Mouse (Mus musculus): ENCODE measurements at regions not wholly inside any gene's neighbourhood (a gene's known extent, or its start where the extent isn't known, plus 50 kb on each side); places are given as distances from the start of the nearest gene placed in this dataset.

- TF ChIP-seq CTCF (IDR thresholded peaks at IDR 0.05; ENCODE audit: low read depth) (no peak), EP300 (IDR thresholded peaks at IDR 0.05; ENCODE audit: low read depth) (no peak)
- H3K27me3 ChIP-seq (ENCODE audit: control insufficient read depth, insufficient read depth, low read length) = no peaks in the 10 kb centered on the region
- H3K4me3 ChIP-seq (ENCODE audit: low read depth, low read length) = no peak overlapping the region
- H3K4me2 ChIP-seq (ENCODE audit: low read depth, low read length) = no peak overlapping the region
- DNase-seq (ENCODE audit: low spot score) (no peak), ATAC-seq (ENCODE audit: insufficient read depth, low read depth) (no peak)
- H3K9ac ChIP-seq (replicated peaks; ENCODE audit: low read depth, low read length) = no peak overlapping the region
- H3K4me1 ChIP-seq (ENCODE audit: control insufficient read depth, insufficient read depth) = 0 out of 2 replicates have a peak, but pooled peaks cover 8% of the 10 kb centered on the region
- WGBS = 64% methylated on average over 4 of the region's 4 CpGs
- H3K9me3 ChIP-seq (replicated peaks; ENCODE audit: control insufficient read depth, low read length) = 0 out of 2 replicates have a peak, but pooled peaks cover 4% of the 10 kb centered on the region
- H3K27ac ChIP-seq (ENCODE audit: low read depth) = no peak overlapping the region
- H3K36me3 ChIP-seq (replicated peaks; ENCODE audit: control insufficient read depth, insufficient read depth, low read length) = no peaks in the 10 kb centered on the region
Measured at GRCm38 (mm10) chr10:43721356-43721755, 143.3 kb downstream of the Cd24a start.

GRCm38 (mm10) chr10:43722164-43722563 is 144.1 kb downstream of the Cd24a start:
- Histone ChIP-seq H3K4me1 (ENCODE audit: control insufficient read depth, insufficient read depth) (0 out of 2 replicates have a peak, but pooled peaks cover 8% of the 10 kb centered on the region), H3K27ac (ENCODE audit: low read depth) (no peak overlapping the region), H3K27me3 (ENCODE audit: control insufficient read depth, insufficient read depth, low read length) (no peaks in the 10 kb centered on the region), H3K4me3 (ENCODE audit: low read depth, low read length) (no peak overlapping the region), H3K36me3 (replicated peaks; ENCODE audit: control insufficient read depth, insufficient read depth, low read length) (no peaks in the 10 kb centered on the region), H3K9ac (replicated peaks; ENCODE audit: low read depth, low read length) (no peak overlapping the region), H3K9me3 (replicated peaks; ENCODE audit: control insufficient read depth, low read length) (0 out of 2 replicates have a peak, but pooled peaks cover 4% of the 10 kb centered on the region), H3K4me2 (ENCODE audit: low read depth, low read length) (peak overlapping the region; percentile 68; the same call in 1 of the 2 replicates)
- no peak for ATAC-seq (ENCODE audit: insufficient read depth, low read depth)
- no peak for TF ChIP-seq CTCF (IDR thresholded peaks at IDR 0.05; ENCODE audit: low read depth)
- no peak for TF ChIP-seq EP300 (IDR thresholded peaks at IDR 0.05; ENCODE audit: low read depth)
- WGBS = 14% methylated on average over 3 of the region's 3 CpGs
- no peak for DNase-seq (ENCODE audit: low spot score)

- H3K27me3 ChIP-seq (ENCODE audit: control insufficient read depth, insufficient read depth, low read length) = no peaks in the 10 kb centered on the region
- H3K4me1 ChIP-seq (ENCODE audit: control insufficient read depth, insufficient read depth) = 0 out of 2 replicates have a peak, but pooled peaks cover 8% of the 10 kb centered on the region
- H3K9me3 ChIP-seq (replicated peaks; ENCODE audit: control insufficient read depth, low read length) = no peaks in the 10 kb centered on the region
- no peaks in the 10 kb centered on the region for H3K36me3 ChIP-seq (replicated peaks; ENCODE audit: control insufficient read depth, insufficient read depth, low read length)
- peak overlapping the region; percentile 41 for H3K4me3 ChIP-seq (ENCODE audit: low read depth, low read length)
- no peak overlapping the region for H3K27ac ChIP-seq (ENCODE audit: low read depth)
- ATAC-seq (ENCODE audit: insufficient read depth, low read depth) = peak; percentile 20; the same call in 1 of the 2 replicates
- TF ChIP-seq EP300 (IDR thresholded peaks at IDR 0.05; ENCODE audit: low read depth) = no peak
- no peak for TF ChIP-seq CTCF (IDR thresholded peaks at IDR 0.05; ENCODE audit: low read depth)
- DNase-seq (ENCODE audit: low spot score) = no peak
- 15% methylated on average over 23 of the region's 23 CpGs for WGBS
- peak overlapping the region; percentile 43 for H3K9ac ChIP-seq (replicated peaks; ENCODE audit: low read depth, low read length)
- peak overlapping the region; percentile 68 for H3K4me2 ChIP-seq (ENCODE audit: low read depth, low read length)
Measured at GRCm38 (mm10) chr10:43722711-43723614, 144.9 kb downstream of the Cd24a start.

- ATAC-seq (ENCODE audit: insufficient read depth, low read depth) = no peak
- peak overlapping the region; percentile 43 for H3K9ac ChIP-seq (replicated peaks; ENCODE audit: low read depth, low read length)
- no peaks in the 10 kb centered on the region for H3K36me3 ChIP-seq (replicated peaks; ENCODE audit: control insufficient read depth, insufficient read depth, low read length)
- peak overlapping the region; percentile 41 for H3K4me3 ChIP-seq (ENCODE audit: low read depth, low read length)
- H3K27ac ChIP-seq (ENCODE audit: low read depth) = no peak overlapping the region
- 0 out of 2 replicates have a peak, but pooled peaks cover 8% of the 10 kb centered on the region for H3K4me1 ChIP-seq (ENCODE audit: control insufficient read depth, insufficient read depth)
- H3K4me2 ChIP-seq (ENCODE audit: low read depth, low read length) = peak overlapping the region; percentile 68
- H3K27me3 ChIP-seq (ENCODE audit: control insufficient read depth, insufficient read depth, low read length) = no peaks in the 10 kb centered on the region
- WGBS = 5% methylated on average over 12 of the region's 12 CpGs
- no peak for TF ChIP-seq EP300 (IDR thresholded peaks at IDR 0.05; ENCODE audit: low read depth)
- no peak for TF ChIP-seq CTCF (IDR thresholded peaks at IDR 0.05; ENCODE audit: low read depth)
- H3K9me3 ChIP-seq (replicated peaks; ENCODE audit: control insufficient read depth, low read length) = no peaks in the 10 kb centered on the region
- DNase-seq (ENCODE audit: low spot score) = no peak
Measured at GRCm38 (mm10) chr10:43723615-43723937, 145.5 kb downstream of the Cd24a start.

GRCm38 (mm10) chr10:43727746-43728145 is 149.7 kb downstream of the Cd24a start:
- Histone ChIP-seq H3K27me3 (ENCODE audit: control insufficient read depth, insufficient read depth, low read length) (no peaks in the 10 kb centered on the region), H3K9ac (replicated peaks; ENCODE audit: low read depth, low read length) (no peak overlapping the region), H3K36me3 (replicated peaks; ENCODE audit: control insufficient read depth, insufficient read depth, low read length) (no peaks in the 10 kb centered on the region), H3K9me3 (replicated peaks; ENCODE audit: control insufficient read depth, low read length) (no peaks in the 10 kb centered on the region), H3K4me1 (ENCODE audit: control insufficient read depth, insufficient read depth) (0 out of 2 replicates have a peak, but pooled peaks cover 6% of the 10 kb centered on the region), H3K4me3 (ENCODE audit: low read depth, low read length) (no peak overlapping the region), H3K27ac (ENCODE audit: low read depth) (no peak overlapping the region), H3K4me2 (ENCODE audit: low read depth, low read length) (no peak overlapping the region)
- 67% methylated on average over 6 of the region's 6 CpGs for WGBS
- TF ChIP-seq EP300 (IDR thresholded peaks at IDR 0.05; ENCODE audit: low read depth) (no peak), CTCF (IDR thresholded peaks at IDR 0.05; ENCODE audit: low read depth) (no peak)
- DNase-seq (ENCODE audit: low spot score) (no peak), ATAC-seq (ENCODE audit: insufficient read depth, low read depth) (no peak)
